Comparison of ENCODE assay signal across 9 mouse cellular contexts in genomic region chr16:37010370-37010769, GRCm38 (mm10). TPM values are rescaled to one million over a fixed set of nuclear protein-coding genes. Genes with fewer than 3 reads are reported as not detected.
DNase-seq lines count a peak whose midpoint lies in the region; ATAC-seq lines count a peak whose summit lies in the region.
"Had no signal": no experiment of that assay in that cellular context is flagged by ENCODE, and none has a peak within 500 bp of the region (broad histone marks: within the 10 kb centered on the region; RNA-seq: fewer than 3 reads in every experiment).

No protein-coding gene starts in this region.

- H3K9me3 ChIP-seq in forebrain, embryonic 15.5 days, result no peaks in the 10 kb centered on the region
- H3K9me3 ChIP-seq in intestine, embryonic 15.5 days, result no peaks in the 10 kb centered on the region
- no peaks in the 10 kb centered on the region for H3K9me3 ChIP-seq in liver, embryonic 16.5 days (replicated peaks; ENCODE audit: control insufficient read depth, low read length)
- H3K9me3 ChIP-seq in neural tube, embryonic 13.5 days, result no peaks in the 10 kb centered on the region
- H3K9me3 ChIP-seq: limb, embryonic 15.5 days had no signal

- no peak overlapping the region for H3K4me3 ChIP-seq in forebrain, embryonic 15.5 days
- H3K4me3 ChIP-seq in intestine, embryonic 15.5 days (replicated peaks), result no peak overlapping the region
- no peak overlapping the region for H3K4me3 ChIP-seq in liver, embryonic 16.5 days (ENCODE audit: low read depth, low read length)
- 0 out of 2 replicates have a peak overlapping the region, but pooled peaks have one; percentile 76 for H3K4me3 ChIP-seq in neural tube, embryonic 13.5 days

- peak; percentile 26 for DNase-seq in 3134 (ENCODE audit: extremely low read depth, insufficient read length, low spot score)
- DNase-seq in A20 (ENCODE audit: low read depth, low spot score), result peak; percentile 77
- DNase-seq in c-Kit-positive CD71-negative TER-119-negative erythroid progenitor cells, embryonic 14.5 days (ENCODE audit: low read depth), result peak; percentile 63
- DNase-seq in urinary bladder, postnatal 14 days (ENCODE audit: low spot score), result no peak

- 53% methylated on average over 4 of the region's 4 CpGs for WGBS in forebrain, embryonic 15.5 days
- 60% methylated on average over 4 of the region's 4 CpGs for WGBS in intestine, embryonic 15.5 days
- WGBS in liver, embryonic 16.5 days (ENCODE audit: insufficient replicate concordance), result 29% methylated on average over 4 of the region's 4 CpGs
- WGBS in neural tube, embryonic 13.5 days, result 66% methylated on average over 4 of the region's 4 CpGs

- H3K27me3 ChIP-seq in forebrain, embryonic 15.5 days, result no peaks in the 10 kb centered on the region
- H3K27me3 ChIP-seq in intestine, embryonic 15.5 days (replicated peaks), result no peaks in the 10 kb centered on the region
- no peaks in the 10 kb centered on the region for H3K27me3 ChIP-seq in liver, embryonic 16.5 days (ENCODE audit: control insufficient read depth, insufficient read depth, low read depth, low read length)
- no peaks in the 10 kb centered on the region for H3K27me3 ChIP-seq in neural tube, embryonic 13.5 days
- H3K27me3 ChIP-seq: limb, embryonic 15.5 days had no signal

- no peak overlapping the region for H3K27ac ChIP-seq in forebrain, embryonic 15.5 days (replicated peaks)
- no peak overlapping the region for H3K27ac ChIP-seq in intestine, embryonic 15.5 days
- H3K27ac ChIP-seq in liver, embryonic 16.5 days (ENCODE audit: low read length), result peak overlapping the region; percentile 17; the same call in 1 of the 2 replicates
- no peak overlapping the region for H3K27ac ChIP-seq in neural tube, embryonic 13.5 days (replicated peaks)
- H3K27ac ChIP-seq: limb, embryonic 15.5 days had no signal

- no peak overlapping the region for H3K9ac ChIP-seq in forebrain, embryonic 15.5 days (replicated peaks)
- no peak overlapping the region for H3K9ac ChIP-seq in intestine, embryonic 15.5 days
- H3K9ac ChIP-seq in liver, embryonic 16.5 days (ENCODE audit: low read depth, low read length), result no peak overlapping the region
- H3K9ac ChIP-seq in neural tube, embryonic 13.5 days, result no peak overlapping the region
- H3K9ac ChIP-seq: limb, embryonic 15.5 days had no signal

- no peaks in the 10 kb centered on the region for H3K36me3 ChIP-seq in forebrain, embryonic 15.5 days
- no peaks in the 10 kb centered on the region for H3K36me3 ChIP-seq in intestine, embryonic 15.5 days
- H3K36me3 ChIP-seq in liver, embryonic 16.5 days (ENCODE audit: control insufficient read depth, insufficient read depth), result no peaks in the 10 kb centered on the region
- H3K36me3 ChIP-seq in neural tube, embryonic 13.5 days, result no peaks in the 10 kb centered on the region
- H3K36me3 ChIP-seq: limb, embryonic 15.5 days had no signal

- peaks cover 18% of the 10 kb centered on the region for H3K4me1 ChIP-seq in forebrain, embryonic 15.5 days
- H3K4me1 ChIP-seq in intestine, embryonic 15.5 days (replicated peaks), result no peaks in the 10 kb centered on the region
- peaks cover 10% of the 10 kb centered on the region for H3K4me1 ChIP-seq in liver, embryonic 16.5 days (ENCODE audit: control insufficient read depth, low read depth, low read length)
- peaks cover 20% of the 10 kb centered on the region for H3K4me1 ChIP-seq in neural tube, embryonic 13.5 days (replicated peaks)

- peak; percentile 31; the same call in 1 of the 2 replicates for ATAC-seq in forebrain, embryonic 15.5 days (replicated peaks)
- ATAC-seq in intestine, embryonic 15.5 days, result peak; percentile 11; the same call in 1 of the 2 replicates
- ATAC-seq in liver, embryonic 16.5 days (ENCODE audit: low read depth), result no peak
- no peak for ATAC-seq in neural tube, embryonic 13.5 days (ENCODE audit: low read depth)

- no peak overlapping the region for H3K4me2 ChIP-seq in forebrain, embryonic 15.5 days (replicated peaks)
- no peak overlapping the region for H3K4me2 ChIP-seq in intestine, embryonic 15.5 days (replicated peaks)
- peak overlapping the region; percentile 76; the same call in 1 of the 2 replicates for H3K4me2 ChIP-seq in liver, embryonic 16.5 days (ENCODE audit: low read depth, low read length)
- H3K4me2 ChIP-seq in neural tube, embryonic 13.5 days, result 0 out of 2 replicates have a peak overlapping the region, but pooled peaks have one; percentile 84

RNA-seq across cellular contexts. Expression of gene Polq, which starts 1.2 kb away (rescaled TPM):
- 5.0 and 5.6 TPM in 2 replicates for polyA plus RNA-seq in forebrain, embryonic 15.5 days (2015; fragmentation: Nextera tagmentation; extraction: Ambion mirVana)
- 5.3 and 6.3 TPM in 2 replicates for polyA plus RNA-seq in intestine, embryonic 15.5 days (2015; fragmentation: Nextera tagmentation; extraction: Ambion mirVana)
- 7.6 and 7.9 TPM in 2 replicates for polyA plus RNA-seq in liver, embryonic 16.5 days (2015; fragmentation: Nextera tagmentation; extraction: Ambion mirVana)
- 3.5 and 4.2 TPM in 2 replicates for polyA plus RNA-seq in neural tube, embryonic 13.5 days (2015; fragmentation: Nextera tagmentation; extraction: Ambion mirVana)

RNA-seq across cellular contexts. Expression of gene Fbxo40, which starts 20.1 kb away (rescaled TPM):
- polyA plus RNA-seq in forebrain, embryonic 15.5 days (2015; fragmentation: Nextera tagmentation; extraction: Ambion mirVana), result not detected in 2 replicates
- not detected in 2 replicates for polyA plus RNA-seq in intestine, embryonic 15.5 days (2015; fragmentation: Nextera tagmentation; extraction: Ambion mirVana)
- polyA plus RNA-seq in liver, embryonic 16.5 days (2015; fragmentation: Nextera tagmentation; extraction: Ambion mirVana), result 0.06 and 0.08 TPM in 2 replicates
- 0.06 TPM in 1 of 2 replicates, not detected in the other for polyA plus RNA-seq in neural tube, embryonic 13.5 days (2015; fragmentation: Nextera tagmentation; extraction: Ambion mirVana)

Comparison
In these comparisons a context has a peak if more than half of its experiments do, and no peak if none do; other contexts are left out.
1. ATAC-seq: peak in forebrain, embryonic 15.5 days (single experiment) and intestine, embryonic 15.5 days (single experiment); none in liver, embryonic 16.5 days (single experiment) and neural tube, embryonic 13.5 days (single experiment).
2. H3K4me2 ChIP-seq: peak in liver, embryonic 16.5 days (single experiment) and neural tube, embryonic 13.5 days (single experiment); none in forebrain, embryonic 15.5 days (single experiment) and intestine, embryonic 15.5 days (single experiment).